Mouse (Mus musculus): ENCODE data around the gene Gm36079. TPM values are rescaled to one million over a fixed set of nuclear protein-coding genes. Genes with fewer than 3 reads are reported as not detected.
"Not testable (repeated sequence)": the region's sequence is repeated elsewhere in the genome, so short reads cannot be mapped to it uniquely, and the experiment has no call there.

Gene Gm36079
- polyA plus RNA-seq, 1 experiment from 2014 or later: not detected

DNA sequence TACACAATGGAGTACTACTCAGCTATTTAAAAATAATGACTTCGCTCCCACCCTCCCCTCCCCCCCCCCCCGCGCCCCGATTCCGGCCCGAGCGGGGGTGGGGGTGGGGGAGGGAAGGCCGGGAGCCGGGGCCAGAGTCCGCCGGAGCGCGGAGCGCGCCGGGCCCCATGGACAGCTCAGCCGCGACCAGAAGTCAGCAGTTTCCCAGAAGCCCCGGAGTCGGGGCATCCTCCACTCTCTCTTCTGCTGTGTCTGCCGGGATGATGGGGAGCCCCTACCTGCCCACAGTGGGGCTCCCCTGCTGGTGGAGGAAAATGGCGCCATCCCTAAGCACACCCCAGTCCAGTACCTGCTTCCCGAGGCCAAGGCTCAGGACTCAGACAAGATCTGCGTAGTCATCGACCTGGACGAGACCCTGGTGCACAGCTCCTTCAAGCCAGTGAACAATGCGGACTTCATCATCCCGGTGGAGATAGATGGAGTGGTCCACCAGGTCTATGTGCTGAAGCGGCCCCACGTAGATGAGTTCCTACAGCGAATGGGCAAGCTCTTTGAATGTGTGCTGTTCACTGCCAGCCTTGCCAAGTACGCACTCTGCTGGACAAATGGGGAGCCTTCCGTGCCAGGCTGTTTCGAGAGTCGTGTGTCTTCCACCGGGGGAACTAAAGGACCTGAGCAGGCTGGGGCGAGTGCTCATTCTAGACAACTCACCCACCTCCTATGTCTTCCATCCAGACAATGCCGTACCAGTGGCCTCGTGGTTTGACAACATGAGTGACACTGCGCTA, 19.8 kb upstream of the Gm36079 start:
- H3K9me3 ChIP-seq (ENCODE audit: control insufficient read depth, low read length); H3K4me2 ChIP-seq (ENCODE audit: low read depth, low read length); H3K27me3 ChIP-seq (replicated peaks; ENCODE audit: control insufficient read depth, insufficient read depth, low read length); H3K36me3 ChIP-seq (ENCODE audit: control insufficient read depth, insufficient read depth, low read length); H3K27ac ChIP-seq (replicated peaks; ENCODE audit: low read depth, low read length); H3K9ac ChIP-seq (ENCODE audit: low read depth, low read length); H3K4me3 ChIP-seq (ENCODE audit: low read depth, low read length); DNase-seq (ENCODE audit: low spot score); ATAC-seq (ENCODE audit: low read depth); H3K4me1 ChIP-seq (ENCODE audit: control insufficient read depth, insufficient read depth, low read length): not testable (repeated sequence)
- WGBS: 0% methylated on average over 5 of the region's 40 CpGs

DNA sequence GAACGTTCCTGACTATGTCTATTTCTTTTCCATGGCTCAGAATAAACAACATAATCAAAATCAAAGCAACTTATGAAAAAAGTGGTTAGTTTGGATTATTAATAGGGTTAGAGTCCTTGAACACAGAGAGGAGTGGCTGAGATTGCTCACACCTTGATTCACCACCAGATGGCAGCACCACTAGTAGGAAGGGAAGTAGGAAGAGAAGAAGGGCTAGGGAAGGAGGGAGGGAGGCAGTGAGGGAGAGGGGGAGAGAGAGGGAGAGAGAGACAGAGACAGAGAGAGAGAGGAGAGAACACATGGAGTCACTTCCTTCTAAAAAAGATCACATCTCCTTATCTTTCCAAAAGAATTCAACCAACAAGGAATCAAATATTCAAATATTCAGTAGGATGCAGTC, 14.3 kb upstream of the Gm36079 start:
- not testable (repeated sequence) for DNase-seq (ENCODE audit: low spot score); ATAC-seq (ENCODE audit: low read depth); H3K9ac ChIP-seq (ENCODE audit: low read depth, low read length); H3K4me1 ChIP-seq (ENCODE audit: control insufficient read depth, insufficient read depth, low read length); H3K4me3 ChIP-seq (ENCODE audit: low read depth, low read length); H3K4me2 ChIP-seq (ENCODE audit: low read depth, low read length); H3K36me3 ChIP-seq (ENCODE audit: control insufficient read depth, insufficient read depth, low read length); H3K9me3 ChIP-seq (ENCODE audit: control insufficient read depth, low read length); H3K27ac ChIP-seq (replicated peaks; ENCODE audit: low read depth, low read length); H3K27me3 ChIP-seq (replicated peaks; ENCODE audit: control insufficient read depth, insufficient read depth, low read length)
- no CpG with 5 or more reads among the region's 1 CpGs for WGBS

DNA sequence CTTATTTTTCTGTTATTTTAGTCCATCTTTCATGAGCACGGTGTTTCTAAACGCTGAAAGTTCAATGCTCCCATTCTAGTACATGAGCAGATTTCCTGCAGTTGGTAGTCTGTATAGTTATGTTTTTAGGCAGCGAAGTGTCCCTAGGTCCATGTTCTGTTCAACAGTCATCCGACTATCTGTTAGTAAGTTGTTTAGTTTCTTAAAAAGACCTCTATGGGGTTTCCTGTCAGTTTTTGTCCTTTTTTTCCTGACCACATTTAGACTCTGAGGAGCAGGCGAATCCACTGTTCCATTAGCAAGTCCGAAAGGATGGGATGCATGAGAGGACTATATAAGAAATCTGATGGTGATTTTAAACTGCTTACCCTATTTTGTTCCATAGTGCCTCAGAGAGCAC, 11.1 kb upstream of the Gm36079 start:
- WGBS: 5% methylated on average over 6 of the region's 6 CpGs
- not testable (repeated sequence) for H3K4me2 ChIP-seq (ENCODE audit: low read depth, low read length); ATAC-seq (ENCODE audit: low read depth)

DNA sequence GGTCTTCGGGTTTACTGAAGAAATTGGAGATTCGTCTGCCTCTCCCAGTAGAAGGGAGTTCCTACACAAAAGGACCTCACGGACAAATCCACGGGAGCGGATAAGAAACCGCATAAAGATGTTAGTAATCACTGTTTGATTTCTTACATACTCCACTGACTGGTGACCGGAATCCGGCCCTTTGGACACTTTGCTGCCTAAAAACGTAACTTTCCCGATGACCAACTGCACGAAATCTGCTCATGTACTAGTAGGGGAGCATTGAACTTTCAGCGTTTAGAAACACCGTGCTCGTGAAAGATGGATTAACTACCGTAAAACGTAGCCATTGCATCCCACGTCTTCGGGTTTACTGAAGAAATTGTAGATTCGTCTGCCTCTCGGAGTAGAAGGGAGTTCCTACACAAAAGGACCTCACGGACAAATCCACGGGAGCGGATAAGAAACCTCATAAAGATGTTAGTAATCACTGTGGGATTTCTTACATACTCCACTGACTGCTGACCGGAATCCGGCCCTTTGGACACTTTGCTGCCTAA, 9.8 kb upstream of the Gm36079 start:
- 1% methylated on average over 23 of the region's 25 CpGs for WGBS
- H3K4me3 ChIP-seq (ENCODE audit: low read depth, low read length); H3K4me1 ChIP-seq (ENCODE audit: control insufficient read depth, insufficient read depth, low read length); H3K9ac ChIP-seq (ENCODE audit: low read depth, low read length); ATAC-seq (ENCODE audit: low read depth); DNase-seq (ENCODE audit: low spot score); H3K9me3 ChIP-seq (ENCODE audit: control insufficient read depth, low read length); H3K4me2 ChIP-seq (ENCODE audit: low read depth, low read length); H3K27ac ChIP-seq (replicated peaks; ENCODE audit: low read depth, low read length); H3K36me3 ChIP-seq (ENCODE audit: control insufficient read depth, insufficient read depth, low read length): not testable (repeated sequence)
- H3K27me3 ChIP-seq (replicated peaks; ENCODE audit: control insufficient read depth, insufficient read depth, low read length): peaks cover 17% of the 10 kb centered on the region; the same call in 1 of the 2 replicates

More for the DNA sequence above, 11.1 kb upstream of the Gm36079 start:
- not testable (repeated sequence) for H3K9me3 ChIP-seq (ENCODE audit: control insufficient read depth, low read length); H3K4me3 ChIP-seq (ENCODE audit: low read depth, low read length); DNase-seq (ENCODE audit: low spot score); H3K36me3 ChIP-seq (ENCODE audit: control insufficient read depth, insufficient read depth, low read length); H3K27ac ChIP-seq (replicated peaks; ENCODE audit: low read depth, low read length); H3K4me1 ChIP-seq (ENCODE audit: control insufficient read depth, insufficient read depth, low read length); H3K9ac ChIP-seq (ENCODE audit: low read depth, low read length)
- H3K27me3 ChIP-seq (replicated peaks; ENCODE audit: control insufficient read depth, insufficient read depth, low read length): peaks cover 17% of the 10 kb centered on the region; the same call in 1 of the 2 replicates

DNA sequence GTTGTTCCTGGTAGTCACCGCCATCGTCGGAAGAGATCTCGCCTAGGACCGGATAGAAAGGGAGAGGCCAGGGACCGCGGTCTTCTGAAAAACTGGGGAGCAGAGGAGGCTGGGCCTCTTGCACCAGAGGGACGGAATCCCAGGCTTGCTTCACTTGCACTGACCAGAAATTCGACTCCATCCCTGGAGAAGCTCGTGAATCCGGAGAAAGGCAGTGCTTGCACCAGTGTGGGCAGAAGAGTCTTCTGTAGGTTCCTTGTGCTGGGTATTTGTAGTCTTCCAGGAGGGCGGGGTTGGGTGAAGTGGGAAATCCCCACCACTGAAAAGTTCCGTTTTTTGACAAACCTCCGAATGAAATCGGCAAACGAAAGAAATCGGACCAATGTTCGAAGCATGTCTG, 8.3 kb upstream of the Gm36079 start:
- H3K4me1 ChIP-seq (ENCODE audit: control insufficient read depth, insufficient read depth, low read length); ATAC-seq (ENCODE audit: low read depth); H3K4me2 ChIP-seq (ENCODE audit: low read depth, low read length); H3K9ac ChIP-seq (ENCODE audit: low read depth, low read length); H3K4me3 ChIP-seq (ENCODE audit: low read depth, low read length); H3K36me3 ChIP-seq (ENCODE audit: control insufficient read depth, insufficient read depth, low read length); H3K27ac ChIP-seq (replicated peaks; ENCODE audit: low read depth, low read length); DNase-seq (ENCODE audit: low spot score); H3K9me3 ChIP-seq (ENCODE audit: control insufficient read depth, low read length): not testable (repeated sequence)
- peaks cover 17% of the 10 kb centered on the region; the same call in 1 of the 2 replicates for H3K27me3 ChIP-seq (replicated peaks; ENCODE audit: control insufficient read depth, insufficient read depth, low read length)
- whole genome bisulfite sequencing: 0% methylated on average over 3 of the region's 18 CpGs

DNA sequence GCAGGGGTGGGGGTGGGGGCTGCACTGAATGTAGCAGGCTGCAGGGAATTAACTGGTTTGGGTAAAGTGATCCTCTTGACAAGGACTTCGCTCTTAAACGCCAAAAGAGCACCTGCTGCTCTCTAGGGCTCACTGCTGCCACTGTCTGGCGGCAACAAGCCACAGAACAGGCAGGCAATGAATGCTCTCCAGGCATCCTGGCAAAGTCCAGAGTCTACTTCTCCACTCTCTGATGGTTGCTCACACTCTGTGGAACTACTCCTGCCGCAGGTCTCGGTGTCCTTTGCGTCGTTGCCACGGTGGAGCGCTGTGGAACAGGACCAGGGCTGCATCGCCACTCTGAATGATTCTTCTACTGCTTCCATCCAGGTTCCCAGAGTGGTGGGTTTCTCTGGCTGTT, 7.8 kb upstream of the Gm36079 start:
- H3K4me1 ChIP-seq (ENCODE audit: control insufficient read depth, insufficient read depth, low read length); H3K9me3 ChIP-seq (ENCODE audit: control insufficient read depth, low read length); H3K27ac ChIP-seq (replicated peaks; ENCODE audit: low read depth, low read length); H3K36me3 ChIP-seq (ENCODE audit: control insufficient read depth, insufficient read depth, low read length); ATAC-seq (ENCODE audit: low read depth); H3K4me2 ChIP-seq (ENCODE audit: low read depth, low read length); H3K4me3 ChIP-seq (ENCODE audit: low read depth, low read length); DNase-seq (ENCODE audit: low spot score); H3K9ac ChIP-seq (ENCODE audit: low read depth, low read length): not testable (repeated sequence)
- whole genome bisulfite sequencing: 0% methylated on average over 2 of the region's 10 CpGs
- H3K27me3 ChIP-seq (replicated peaks; ENCODE audit: control insufficient read depth, insufficient read depth, low read length): peaks cover 17% of the 10 kb centered on the region; the same call in 1 of the 2 replicates

DNA sequence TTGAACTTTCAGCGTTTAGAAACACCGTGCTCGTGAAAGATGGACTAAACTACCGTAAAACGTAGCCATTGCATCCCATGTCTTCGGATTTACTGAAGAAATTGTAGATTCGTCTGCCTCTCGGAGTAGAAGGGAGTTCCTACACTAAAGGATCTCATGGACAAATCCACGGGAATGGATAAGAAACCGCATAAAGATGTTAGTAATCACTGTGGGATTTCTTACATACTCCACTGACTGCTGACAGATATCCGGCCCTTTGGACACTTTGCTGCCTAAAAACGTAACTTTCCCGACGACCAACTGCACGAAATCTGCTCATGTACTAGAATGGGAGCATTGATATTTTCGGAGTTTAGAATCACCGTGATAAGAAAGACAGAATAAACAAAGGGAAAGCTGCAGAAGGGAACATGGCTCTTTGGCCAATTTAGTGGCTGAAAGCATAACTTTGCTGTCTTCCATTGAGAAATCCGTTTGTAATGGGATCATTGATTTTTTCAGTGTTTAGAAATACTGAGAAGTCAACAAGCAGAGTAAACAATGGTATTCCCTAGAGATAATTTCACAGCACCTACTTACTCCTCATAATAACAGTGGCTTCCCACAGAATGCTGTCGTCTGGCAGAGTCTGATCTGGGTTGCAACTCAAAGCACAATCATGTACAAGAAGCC, 6.8 kb upstream of the Gm36079 start:
- H3K36me3 ChIP-seq (ENCODE audit: control insufficient read depth, insufficient read depth, low read length); H3K27ac ChIP-seq (replicated peaks; ENCODE audit: low read depth, low read length); H3K9me3 ChIP-seq (ENCODE audit: control insufficient read depth, low read length); H3K4me3 ChIP-seq (ENCODE audit: low read depth, low read length); H3K4me2 ChIP-seq (ENCODE audit: low read depth, low read length); H3K9ac ChIP-seq (ENCODE audit: low read depth, low read length); DNase-seq (ENCODE audit: low spot score); ATAC-seq (ENCODE audit: low read depth); H3K4me1 ChIP-seq (ENCODE audit: control insufficient read depth, insufficient read depth, low read length): not testable (repeated sequence)
- under 1% methylated on average over 16 of the region's 19 CpGs for WGBS
- H3K27me3 ChIP-seq (replicated peaks; ENCODE audit: control insufficient read depth, insufficient read depth, low read length): peaks cover 17% of the 10 kb centered on the region; the same call in 1 of the 2 replicates

DNA sequence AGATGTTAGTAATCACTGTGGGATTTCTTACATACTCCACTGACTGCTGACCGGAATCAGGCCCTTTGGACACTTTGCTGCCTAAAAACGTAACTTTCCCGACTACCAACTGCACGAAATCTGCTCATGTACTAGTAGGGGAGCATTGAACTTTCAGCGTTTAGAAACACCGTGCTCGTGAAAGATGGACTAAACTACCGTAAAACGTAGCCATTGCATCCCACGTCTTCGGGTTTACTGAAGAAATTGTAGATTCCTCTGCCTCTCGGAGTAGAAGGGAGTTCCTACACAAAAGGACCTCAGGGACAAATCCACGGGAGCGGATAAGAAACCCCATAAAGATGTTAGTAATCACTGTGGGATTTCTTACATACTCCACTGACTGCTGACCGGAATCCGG, 4.9 kb upstream of the Gm36079 start:
- H3K36me3 ChIP-seq (ENCODE audit: control insufficient read depth, insufficient read depth, low read length); H3K4me3 ChIP-seq (ENCODE audit: low read depth, low read length); DNase-seq (ENCODE audit: low spot score); H3K4me2 ChIP-seq (ENCODE audit: low read depth, low read length); ATAC-seq (ENCODE audit: low read depth); H3K9ac ChIP-seq (ENCODE audit: low read depth, low read length); H3K9me3 ChIP-seq (ENCODE audit: control insufficient read depth, low read length); H3K27ac ChIP-seq (replicated peaks; ENCODE audit: low read depth, low read length); H3K4me1 ChIP-seq (ENCODE audit: control insufficient read depth, insufficient read depth, low read length): not testable (repeated sequence)
- under 1% methylated on average over 8 of the region's 16 CpGs for WGBS
- peaks cover 11% of the 10 kb centered on the region; the same call in 1 of the 2 replicates for H3K27me3 ChIP-seq (replicated peaks; ENCODE audit: control insufficient read depth, insufficient read depth, low read length)
